Mouse (Mus musculus) megakaryocyte progenitor cell, adult 5-6 weeks (primary cell): ENCODE data around the gene Slc30a5. TPM values are rescaled to one million over a fixed set of nuclear protein-coding genes. Genes with fewer than 3 reads are reported as not detected.

Source experiments
- ATAC-seq: replicated peaks from 2 replicates; pipeline ENCODE4 v1.8.0; 2016; ENCODE audit warnings: mild to moderate bottlenecking, moderate TSS enrichment, inconsistent platforms; ENCODE audit not compliant: poor library complexity
- total RNA-seq, 2 experiments: library from RNA; stranded (forward) in 1 of 2; stranded (reverse) in 1 of 2; fragments of 157-497, 149-512 nt in 1 of 2; fragments of 200-1000 nt in 1 of 2; gene quantifications; 2 replicates each; pipeline versions ENCODE4 v1.2.3 to v1.2.4; 2015 to 2017

Slc30a5 gene
- total RNA-seq, 2 experiments from 2014 or later, result 101 to 127 TPM

DNA sequence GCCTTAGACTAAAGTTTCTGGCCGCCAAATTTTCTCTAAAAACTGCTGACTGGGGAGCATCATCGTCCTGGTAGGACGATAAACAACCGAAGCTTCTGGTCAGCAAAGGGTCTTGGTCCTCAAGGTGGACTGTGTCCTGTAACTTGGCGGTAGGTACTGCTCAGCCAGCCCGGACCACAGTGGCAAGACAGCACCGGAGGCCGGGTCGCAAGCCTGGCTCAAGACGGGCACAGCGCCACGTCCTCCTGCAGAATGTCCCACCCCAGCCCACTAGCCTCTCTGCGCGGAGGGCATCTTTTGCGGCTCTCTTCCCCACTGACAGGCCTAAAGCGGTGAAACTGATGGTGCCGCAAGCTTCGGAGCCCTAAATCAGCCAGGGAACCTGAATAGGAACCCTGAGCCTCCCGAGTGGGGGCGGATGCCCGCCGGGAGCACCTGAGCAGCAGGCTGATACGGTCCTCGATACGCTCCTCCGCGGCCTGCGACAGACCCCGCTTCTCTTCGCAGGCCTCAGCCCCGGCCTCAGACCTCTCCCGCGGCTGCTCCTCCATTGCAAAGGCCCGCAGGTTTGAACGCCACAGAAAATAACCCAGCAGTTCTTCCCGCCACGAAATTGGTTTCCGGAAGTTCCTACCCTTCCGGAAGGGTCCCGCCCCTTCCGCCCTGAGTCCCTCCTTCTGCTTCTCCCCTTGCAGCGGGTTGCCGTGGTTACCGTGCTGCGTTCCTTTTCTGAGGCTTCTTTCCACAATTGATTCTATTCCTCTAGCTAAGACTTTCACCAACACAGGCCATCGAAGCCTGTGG lies 57.8 kb downstream of the Slc30a5 start, which contains the start of gene Cenph:
Gene Cenph (minus strand): TSS at position 648 of the 804 bp plus-strand sequence.
- peak; percentile 84 for ATAC-seq

DNA sequence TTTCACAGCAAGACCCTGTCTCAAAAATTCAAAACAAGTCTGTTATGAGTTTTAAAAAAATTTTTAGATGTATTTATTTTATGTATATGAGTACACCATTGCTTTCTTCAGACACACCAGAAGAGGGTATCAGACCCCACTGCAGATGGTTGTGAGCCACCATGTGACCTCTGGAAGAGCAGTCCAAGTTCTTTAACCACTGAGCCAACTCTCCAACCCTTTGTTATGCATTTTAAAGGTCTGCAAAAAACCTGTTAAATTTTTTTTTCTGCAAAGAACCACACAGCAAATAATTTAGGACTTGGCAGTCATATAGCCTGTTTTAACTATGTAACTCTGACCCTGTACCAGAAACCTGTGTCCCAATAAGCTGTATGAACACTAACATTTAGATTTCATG lies 58.5 kb downstream of the Slc30a5 start:
- no peak for ATAC-seq

DNA sequence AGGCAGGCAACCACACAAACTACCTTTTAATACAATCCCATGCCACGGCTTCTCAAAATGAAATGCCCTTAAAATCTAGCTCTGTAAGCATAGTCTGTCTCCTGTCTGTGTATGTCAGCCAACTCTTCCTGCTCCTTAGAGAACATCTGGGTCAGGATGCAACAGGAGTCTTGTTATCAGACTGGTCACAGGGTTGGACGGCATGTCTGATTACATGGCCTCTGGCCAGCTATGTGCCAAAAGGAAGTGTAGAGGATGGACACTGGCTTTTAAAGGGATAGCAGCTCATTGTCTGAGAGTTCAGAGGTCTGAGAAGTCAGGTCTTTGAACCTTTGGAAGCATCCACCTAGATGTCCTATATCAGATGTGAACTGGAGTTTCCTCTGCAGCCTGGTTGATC lies 77.9 kb downstream of the Slc30a5 start:
- ATAC-seq, result 0 out of 2 replicates have a peak, but pooled peaks have one; percentile 22

DNA sequence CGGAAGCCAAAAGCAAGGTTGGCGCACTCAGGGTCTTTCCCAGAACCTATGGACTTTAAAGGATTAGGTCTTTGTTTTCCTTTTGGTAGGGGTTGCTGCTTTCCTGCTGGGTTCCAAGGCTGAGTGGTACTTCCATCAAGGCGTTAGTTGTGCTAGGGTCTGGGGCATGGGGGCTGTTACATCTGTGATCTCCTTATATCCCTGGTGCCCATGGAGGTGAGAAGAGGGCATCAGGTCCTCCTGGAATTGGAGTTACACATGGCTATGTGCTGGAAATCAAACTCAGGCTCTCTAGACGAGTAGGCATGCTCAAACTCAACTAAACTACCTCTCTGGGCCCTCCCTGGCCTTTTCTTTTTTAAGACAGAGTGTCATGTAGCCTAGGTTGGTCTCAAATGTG lies 79.0 kb downstream of the Slc30a5 start:
- ATAC-seq, result no peak

DNA sequence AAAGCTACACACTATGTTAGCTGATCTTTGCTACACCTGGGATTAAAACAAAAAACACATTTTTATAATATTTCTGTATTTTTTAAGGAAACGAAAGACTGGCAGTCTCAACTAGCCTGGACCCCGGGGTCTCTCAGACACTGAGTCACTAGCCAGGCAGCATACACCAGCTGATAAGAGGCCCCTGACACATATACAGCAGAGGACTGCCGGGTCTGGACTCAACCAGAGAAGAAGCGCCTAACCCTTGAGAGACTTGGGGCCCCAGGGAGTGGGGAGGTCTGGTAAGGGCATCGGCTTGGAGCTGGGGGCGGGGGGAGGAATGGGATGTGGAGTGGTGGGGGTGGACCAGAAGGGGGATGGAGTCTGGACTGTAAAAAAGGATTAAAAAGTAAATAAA lies 80.2 kb downstream of the Slc30a5 start:
- no peak for ATAC-seq

Other genes starting within 250 kb of the Slc30a5 start
- gene Marveld2, start 216.5 kb downstream of the Slc30a5 start, total RNA-seq (2015), result 0.27 and 0.54 TPM in 2 replicates
- gene Marveld2, start 216.5 kb downstream of the Slc30a5 start, total RNA-seq (2017), result 0.44 and 0.62 TPM in 2 replicates
- 391 and 416 TPM in 2 replicates for gene Ak6, start 182.4 kb downstream of the Slc30a5 start, total RNA-seq (2015)
- 317 and 335 TPM in 2 replicates for gene Ak6, start 182.4 kb downstream of the Slc30a5 start, total RNA-seq (2017)
- gene Rad17, start 182.4 kb downstream of the Slc30a5 start, total RNA-seq (2015), result 30.2 and 33.0 TPM in 2 replicates
- gene Rad17, start 182.4 kb downstream of the Slc30a5 start, total RNA-seq (2017), result 34.9 and 38.4 TPM in 2 replicates
- gene Taf9, start 181.8 kb downstream of the Slc30a5 start, total RNA-seq (2015), result 62.2 and 84.3 TPM in 2 replicates
- gene Taf9, start 181.8 kb downstream of the Slc30a5 start, total RNA-seq (2017), result 37.0 and 56.6 TPM in 2 replicates
- gene Ccdc125, start 163.7 kb downstream of the Slc30a5 start, total RNA-seq (2015), result 24.0 and 28.2 TPM in 2 replicates
- 48.0 and 48.1 TPM in 2 replicates for gene Ccdc125, start 163.7 kb downstream of the Slc30a5 start, total RNA-seq (2017)
- 55.6 and 55.9 TPM in 2 replicates for gene Cdk7, start 102.5 kb downstream of the Slc30a5 start, total RNA-seq (2015)
- 51.1 and 56.8 TPM in 2 replicates for gene Cdk7, start 102.5 kb downstream of the Slc30a5 start, total RNA-seq (2017)
- 86.2 and 90.4 TPM in 2 replicates for gene Mrps36, start 88.8 kb downstream of the Slc30a5 start, total RNA-seq (2015)
- 73.0 and 75.8 TPM in 2 replicates for gene Mrps36, start 88.8 kb downstream of the Slc30a5 start, total RNA-seq (2017)
- gene Cenph, start 57.5 kb downstream of the Slc30a5 start, total RNA-seq (2015), result 64.8 and 71.7 TPM in 2 replicates
- gene Cenph, start 57.5 kb downstream of the Slc30a5 start, total RNA-seq (2017), result 66.3 and 67.7 TPM in 2 replicates
- 152 and 153 TPM in 2 replicates for gene Ccnb1, start 46.9 kb downstream of the Slc30a5 start, total RNA-seq (2015)
- gene Ccnb1, start 46.9 kb downstream of the Slc30a5 start, total RNA-seq (2017), result 181 and 194 TPM in 2 replicates